ENCODE assay signal across 31 mouse cellular contexts in the genomic region with DNA sequence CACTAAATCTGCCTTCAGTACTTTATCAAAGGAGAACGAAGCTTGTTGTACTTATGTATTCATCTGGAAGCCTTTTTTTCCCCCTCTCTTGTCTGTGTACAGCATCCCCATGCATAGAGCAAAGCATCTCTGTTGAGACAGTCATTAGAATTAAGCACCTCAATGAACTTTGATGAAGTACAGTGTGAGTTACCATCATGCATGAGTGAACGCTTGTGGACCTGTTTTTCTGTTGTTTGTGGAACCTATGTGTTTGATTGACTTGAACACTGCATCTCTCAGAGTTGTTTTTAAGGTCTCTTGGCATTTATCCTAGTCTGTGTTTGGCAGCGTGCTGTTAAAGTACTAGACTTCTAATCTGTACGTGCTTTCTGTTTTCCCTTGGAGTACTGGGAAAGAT. TPM values are rescaled to one million over a fixed set of nuclear protein-coding genes. Genes with fewer than 3 reads are reported as not detected.
DNase-seq lines count a peak whose midpoint lies in the region; ATAC-seq and TF ChIP-seq lines count a peak whose summit lies in the region.
"Had no signal": no experiment of that assay in that cellular context is flagged by ENCODE, and none has a peak within 500 bp of the region (broad histone marks: within the 10 kb centered on the region; RNA-seq: fewer than 3 reads in every experiment).

No protein-coding gene starts in this region.

- no peak overlapping the region for H3K4me2 ChIP-seq in forebrain, embryonic 12.5 days
- no peak overlapping the region for H3K4me2 ChIP-seq in forebrain, embryonic 15.5 days (replicated peaks)
- H3K4me2 ChIP-seq in lung, postnatal 0 days (replicated peaks; ENCODE audit: low read depth, low read length), result no peak overlapping the region
- H3K4me2 ChIP-seq: embryonic facial prominence, embryonic 15.5 days; heart, embryonic 12.5 days; heart, embryonic 15.5 days; hindbrain, embryonic 13.5 days; intestine, embryonic 15.5 days had no signal

- TF ChIP-seq EP300 in lung, postnatal 0 days (IDR thresholded peaks at IDR 0.05), result no peak

- H3K27me3 ChIP-seq in forebrain, embryonic 12.5 days, result no peaks in the 10 kb centered on the region
- no peaks in the 10 kb centered on the region for H3K27me3 ChIP-seq in forebrain, embryonic 15.5 days
- H3K27me3 ChIP-seq in kidney, adult 2 months (replicated peaks; ENCODE audit: control insufficient read depth, insufficient read depth, low read length), result no peaks in the 10 kb centered on the region
- H3K27me3 ChIP-seq in lung, postnatal 0 days (replicated peaks; ENCODE audit: insufficient read depth, low read length), result no peaks in the 10 kb centered on the region
- H3K27me3 ChIP-seq: CH12.LX; embryonic facial prominence, embryonic 15.5 days; heart, embryonic 12.5 days; heart, embryonic 15.5 days; hindbrain, embryonic 13.5 days; intestine, embryonic 15.5 days had no signal

- peak; percentile 49; the same call in 1 of the 2 replicates for ATAC-seq in forebrain, embryonic 12.5 days (ENCODE audit: low FRiP score)
- ATAC-seq in forebrain, embryonic 15.5 days (replicated peaks), result no peak
- ATAC-seq in lung, postnatal 0 days, result no peak
- ATAC-seq: forebrain, postnatal 0 days; hindbrain, embryonic 16.5 days; intestine, embryonic 15.5 days; Patski had no signal

- no peak for TF ChIP-seq POLR2A in kidney, adult 2 months (IDR thresholded peaks at IDR 0.05; ENCODE audit: low read depth, low read length)
- TF ChIP-seq POLR2A in brain, embryonic 14.5 days (IDR thresholded peaks at IDR 0.05; ENCODE audit: borderline replicate concordance, extremely low read depth, insufficient read depth, insufficient read length, poor library complexity, severe bottlenecking), result no peak

- H3K27ac ChIP-seq in forebrain, embryonic 12.5 days, result no peak overlapping the region
- H3K27ac ChIP-seq in forebrain, embryonic 15.5 days (replicated peaks), result no peak overlapping the region
- peak overlapping the region; percentile 38; the same call in 1 of the 2 replicates for H3K27ac ChIP-seq in kidney, adult 2 months (ENCODE audit: insufficient read depth, low read depth, low read length)
- no peak overlapping the region for H3K27ac ChIP-seq in lung, postnatal 0 days (ENCODE audit: low read length)
- H3K27ac ChIP-seq: embryonic facial prominence, embryonic 15.5 days; gastrocnemius, adult 2 months; heart, embryonic 15.5 days; hindbrain, embryonic 10.5 days; hindbrain, embryonic 13.5 days; intestine, embryonic 15.5 days had no signal

- DNase-seq in kidney, adult 2 months, result peak; percentile 58
- no peak for DNase-seq in kidney, postnatal 10 days
- DNase-seq in brain, embryonic 14.5 days (ENCODE audit: low read depth), result peak; percentile 75
- no peak for DNase-seq in heart, adult 9 months (ENCODE audit: low spot score in 2 of 2)
- DNase-seq in lung, postnatal 0 days (ENCODE audit: low spot score), result no peak
- DNase-seq: adrenal gland, adult 2 months; adrenal gland, postnatal 14 days; B cell, adult 2 months; cerebellum, adult 11-12 months; cerebellum, adult 8-10 months; cerebellum, postnatal 10 days; cerebellum, postnatal 36 days; embryo, embryonic 11 days; forebrain, postnatal 0 days; gastrocnemius, adult 2 months; gastrocnemius, postnatal 14 days; heart, adult 11 months; heart, postnatal 10 days; heart, postnatal 36 days had no signal

- no peaks in the 10 kb centered on the region for H3K36me3 ChIP-seq in forebrain, embryonic 12.5 days (replicated peaks)
- no peaks in the 10 kb centered on the region for H3K36me3 ChIP-seq in forebrain, embryonic 15.5 days
- no peaks in the 10 kb centered on the region for H3K36me3 ChIP-seq in kidney, adult 2 months (ENCODE audit: control insufficient read depth, insufficient read depth, low read length)
- no peaks in the 10 kb centered on the region for H3K36me3 ChIP-seq in lung, postnatal 0 days (ENCODE audit: insufficient read depth, low read length)
- H3K36me3 ChIP-seq: embryonic facial prominence, embryonic 15.5 days; heart, embryonic 12.5 days; heart, embryonic 15.5 days; hindbrain, embryonic 10.5 days; hindbrain, embryonic 13.5 days; intestine, embryonic 15.5 days had no signal

- H3K4me1 ChIP-seq in forebrain, embryonic 12.5 days, result peaks cover 4% of the 10 kb centered on the region; the same call in 1 of the 2 replicates
- H3K4me1 ChIP-seq in forebrain, embryonic 15.5 days, result no peaks in the 10 kb centered on the region
- peaks cover 9% of the 10 kb centered on the region for H3K4me1 ChIP-seq in kidney, adult 2 months (ENCODE audit: control insufficient read depth, insufficient read depth, low read length)
- no peaks in the 10 kb centered on the region for H3K4me1 ChIP-seq in lung, postnatal 0 days (ENCODE audit: insufficient read depth, low read depth, low read length)
- H3K4me1 ChIP-seq: embryonic facial prominence, embryonic 15.5 days; hindbrain, embryonic 13.5 days; intestine, embryonic 15.5 days had no signal

- no peak overlapping the region for H3K9ac ChIP-seq in forebrain, embryonic 12.5 days
- no peak overlapping the region for H3K9ac ChIP-seq in forebrain, embryonic 15.5 days (replicated peaks)
- no peak overlapping the region for H3K9ac ChIP-seq in lung, postnatal 0 days (replicated peaks; ENCODE audit: low read depth)
- H3K9ac ChIP-seq: embryonic facial prominence, embryonic 15.5 days; forebrain, postnatal 0 days; heart, embryonic 12.5 days; heart, embryonic 15.5 days; hindbrain, embryonic 13.5 days; intestine, embryonic 15.5 days had no signal

- no peaks in the 10 kb centered on the region for H3K9me3 ChIP-seq in forebrain, embryonic 12.5 days
- no peaks in the 10 kb centered on the region for H3K9me3 ChIP-seq in forebrain, embryonic 15.5 days
- H3K9me3 ChIP-seq in lung, postnatal 0 days (ENCODE audit: low read length), result no peaks in the 10 kb centered on the region
- H3K9me3 ChIP-seq: embryonic facial prominence, embryonic 15.5 days; G1E; heart, embryonic 12.5 days; heart, embryonic 15.5 days; hindbrain, embryonic 10.5 days; hindbrain, embryonic 13.5 days; intestine, embryonic 15.5 days had no signal

- 64% methylated on average over 4 of the region's 4 CpGs for WGBS in forebrain, embryonic 12.5 days
- WGBS in forebrain, embryonic 15.5 days, result 40% methylated on average over 4 of the region's 4 CpGs
- WGBS in kidney, adult 2 months, result 34% methylated on average over 4 of the region's 4 CpGs
- WGBS in lung, postnatal 0 days, result 58% methylated on average over 4 of the region's 4 CpGs

- no peak for TF ChIP-seq CTCF in kidney, adult 2 months (conservative IDR thresholded peaks at IDR 0.05; ENCODE audit: insufficient read depth, insufficient read length, low read depth, low read length)
- TF ChIP-seq CTCF in brain, embryonic 14.5 days (IDR thresholded peaks at IDR 0.05; ENCODE audit: borderline replicate concordance, extremely low read depth, insufficient read depth, insufficient read length), result no peak
- no peak for TF ChIP-seq CTCF in lung, postnatal 0 days (IDR thresholded peaks at IDR 0.05)

- H3K4me3 ChIP-seq in forebrain, embryonic 12.5 days (replicated peaks), result no peak overlapping the region
- H3K4me3 ChIP-seq in forebrain, embryonic 15.5 days, result no peak overlapping the region
- no peak overlapping the region for H3K4me3 ChIP-seq in kidney, adult 2 months (ENCODE audit: insufficient read depth, low read depth, low read length)
- no peak overlapping the region for H3K4me3 ChIP-seq in lung, postnatal 0 days (ENCODE audit: low read depth, low read length)
- H3K4me3 ChIP-seq: embryonic facial prominence, embryonic 15.5 days; gastrocnemius, adult 2 months; heart, embryonic 12.5 days; heart, embryonic 15.5 days; hindbrain, embryonic 10.5 days; hindbrain, embryonic 13.5 days; intestine, embryonic 15.5 days had no signal

RNA-seq across cellular contexts. Expression of a gene that starts 53.8 kb away (rescaled TPM):
- 26.7 and 28.4 TPM in 2 replicates for polyA plus RNA-seq in forebrain, embryonic 12.5 days (2016; fragmentation: Nextera tagmentation; extraction: Ambion mirVana)
- 43.3 and 46.0 TPM in 2 replicates for polyA plus RNA-seq in forebrain, embryonic 15.5 days (2015; fragmentation: Nextera tagmentation; extraction: Ambion mirVana)
- polyA plus RNA-seq in kidney, adult 2 months (2012; rRNA removed), result 22.8 and 25.5 TPM in 2 replicates
- 56.3 and 70.0 TPM in 2 replicates for polyA plus RNA-seq in brain, embryonic 14.5 days (2012; rRNA removed)
- 15.1 and 16.1 TPM in 2 replicates for polyA plus RNA-seq in lung, postnatal 0 days (2015; fragmentation: Nextera tagmentation; extraction: Ambion mirVana)

Comparison
In these comparisons a context has a peak if more than half of its experiments do, and no peak if none do; other contexts are left out.
1. DNase-seq: peak in kidney, adult 2 months (single experiment) and brain, embryonic 14.5 days (single experiment); none in kidney, postnatal 10 days (single experiment), heart, adult 9 months (0 of 2) and lung, postnatal 0 days (single experiment).